Mouse (Mus musculus) frontal cortex, postnatal 10 days (tissue): ENCODE results near the gene Ints3.

Experiments used
- DNase-seq, 2 experiments: peaks; one replicate each; pipeline ENCODE4 v3.0.0; 2022; ENCODE audit warnings: low spot score in 2 of 2, mixed read lengths in 1 of 2

Gene Ints3

DNA sequence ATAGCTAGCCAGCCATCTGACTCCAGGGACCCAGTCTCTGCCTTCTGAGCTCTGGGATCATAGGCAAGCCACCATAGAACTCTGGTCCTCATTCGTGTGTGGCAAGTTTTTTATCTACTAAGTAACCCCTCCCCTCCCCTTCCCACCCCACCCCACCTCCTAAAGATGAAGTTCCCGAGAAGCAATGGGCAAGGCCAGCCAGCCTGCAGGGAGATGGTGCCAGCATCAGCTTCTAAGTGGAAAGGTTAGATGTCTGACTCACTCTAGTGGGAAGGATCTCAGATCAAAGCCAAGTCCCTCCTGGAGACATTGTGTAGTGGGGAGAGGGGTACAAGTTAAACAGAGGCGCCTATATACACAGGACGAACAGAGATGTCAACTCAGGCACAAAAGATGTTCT is 42.4 kb downstream of the Ints3 start:
- DNase-seq: no peak

DNA sequence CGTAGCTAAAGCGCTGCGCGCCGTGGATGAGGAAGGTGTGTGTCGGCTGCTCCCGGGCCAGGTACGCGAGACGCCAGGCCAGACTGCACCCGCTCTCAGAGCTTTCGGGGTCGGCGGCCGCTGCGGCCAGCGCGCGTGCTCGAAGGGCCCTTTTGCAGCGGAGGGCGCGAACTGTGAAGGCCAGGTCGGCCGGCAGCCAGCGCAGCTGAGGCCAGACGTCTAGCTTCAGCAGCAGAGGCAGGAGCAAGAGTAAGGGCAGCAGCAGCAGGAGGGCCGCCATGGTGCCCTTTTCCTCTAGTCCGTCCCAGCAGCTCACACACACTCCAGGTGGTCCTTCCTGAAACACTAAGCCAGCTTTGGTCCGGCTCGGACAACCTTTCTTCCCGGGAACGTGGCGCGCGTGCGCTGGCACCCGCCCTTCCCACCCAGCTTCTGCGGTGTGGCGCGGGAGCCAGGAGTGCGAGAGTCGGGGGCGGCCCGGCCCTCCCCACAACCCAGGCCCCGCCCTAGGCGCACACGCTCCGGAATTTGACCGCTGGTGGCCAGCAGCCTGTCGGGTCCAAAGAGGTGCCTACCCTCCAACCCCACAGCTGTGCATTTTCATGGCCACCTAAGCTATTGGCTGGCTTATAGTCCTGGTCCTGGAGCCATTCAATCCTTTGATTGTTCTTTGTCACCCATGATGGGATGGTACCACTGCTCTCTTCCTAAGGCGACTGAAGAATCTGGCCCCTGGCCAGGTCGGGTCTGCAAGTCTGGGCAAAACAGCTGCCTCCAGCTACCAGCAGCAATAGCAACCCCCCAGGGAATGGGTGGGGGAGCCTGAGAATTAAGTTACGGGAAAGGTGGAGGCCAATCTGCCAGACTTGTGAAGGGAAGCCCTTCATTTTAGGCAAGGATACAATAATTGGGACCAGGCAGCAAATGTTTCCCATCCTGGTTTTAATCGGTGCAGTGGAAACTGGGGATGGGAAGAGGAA is 43.6 kb downstream of the Ints3 start, which contains the start of gene Slc27a3:
TSS of gene Slc27a3 (minus strand) at position 428 of the 980 bp plus-strand sequence.
- DNase-seq: peak; percentile 37 to 39

GRCm38 (mm10) chr3:90388726-90389510 is 44.5 kb downstream of the Ints3 start:
- peak in 1 of 2 experiments; percentile 45 for DNase-seq

- DNase-seq: no peak
Observed at GRCm38 (mm10) chr3:90388192-90388591, 45.2 kb downstream of the Ints3 start.

DNA sequence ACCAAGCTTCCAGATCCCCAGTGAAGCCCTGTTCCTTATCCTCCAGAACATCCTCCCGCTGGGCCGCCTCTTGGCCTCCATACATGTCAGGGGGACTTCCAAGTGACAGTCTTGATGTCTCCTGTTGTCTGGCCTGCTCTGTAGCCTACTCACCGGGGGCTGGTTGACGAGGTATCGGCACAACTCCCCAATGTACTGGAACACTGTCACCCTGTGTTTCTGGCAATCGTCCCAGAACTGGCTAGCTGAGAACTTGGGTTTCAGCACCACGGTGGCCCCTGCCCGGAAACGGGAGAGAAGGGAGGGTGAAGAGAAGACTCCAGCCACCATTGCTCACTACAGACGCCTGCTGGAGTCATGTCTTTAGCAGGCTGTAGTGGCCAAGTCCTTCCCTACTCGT is 45.9 kb downstream of the Ints3 start:
- DNase-seq: peak; percentile 34 to 42

DNA sequence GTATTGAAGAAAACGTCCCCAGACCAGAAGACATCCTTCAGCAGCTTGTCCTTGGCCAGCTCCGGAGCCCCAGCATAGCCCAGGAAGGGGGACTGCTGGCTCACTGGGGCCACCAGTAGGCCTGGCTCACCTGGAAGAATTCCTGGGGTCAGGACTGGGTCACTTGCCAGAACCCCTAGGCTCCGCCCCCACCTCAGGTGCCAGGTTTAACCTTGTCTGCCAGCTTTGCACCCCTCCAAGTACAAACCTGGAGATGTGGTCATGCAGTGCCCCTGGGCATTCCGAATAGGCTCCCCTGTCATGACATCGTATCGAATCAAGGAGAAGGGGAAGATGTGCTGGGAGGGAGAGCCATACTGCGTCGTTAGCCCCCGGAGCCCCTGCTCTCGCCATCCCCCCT is 46.6 kb downstream of the Ints3 start:
- no peak for DNase-seq

DNA sequence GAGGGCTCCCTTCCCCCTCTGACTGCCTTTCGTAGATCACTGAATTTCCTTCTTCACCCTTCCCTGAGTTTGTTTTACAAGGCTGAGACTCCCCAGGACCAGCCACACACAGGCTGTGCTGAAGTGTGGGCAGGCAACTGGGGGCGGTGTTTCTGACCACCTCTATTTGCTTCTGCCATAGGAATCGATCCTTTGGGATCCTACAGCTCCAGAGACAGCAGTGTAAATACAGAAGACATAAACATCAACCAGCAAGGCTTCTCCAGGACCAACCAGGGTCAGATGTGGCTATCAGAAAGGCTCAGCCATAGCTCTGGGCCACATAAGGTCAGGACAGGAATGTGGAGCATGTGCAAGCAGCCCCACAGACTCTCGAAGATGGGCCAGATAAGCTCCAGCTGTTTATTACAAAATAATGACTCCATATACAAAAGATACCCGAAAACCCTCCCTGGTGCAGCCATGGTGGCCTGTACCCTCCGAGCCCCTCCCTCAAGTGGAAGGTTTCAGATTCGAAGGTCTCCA is 48.5 kb downstream of the Ints3 start:
- no peak for DNase-seq

DNA sequence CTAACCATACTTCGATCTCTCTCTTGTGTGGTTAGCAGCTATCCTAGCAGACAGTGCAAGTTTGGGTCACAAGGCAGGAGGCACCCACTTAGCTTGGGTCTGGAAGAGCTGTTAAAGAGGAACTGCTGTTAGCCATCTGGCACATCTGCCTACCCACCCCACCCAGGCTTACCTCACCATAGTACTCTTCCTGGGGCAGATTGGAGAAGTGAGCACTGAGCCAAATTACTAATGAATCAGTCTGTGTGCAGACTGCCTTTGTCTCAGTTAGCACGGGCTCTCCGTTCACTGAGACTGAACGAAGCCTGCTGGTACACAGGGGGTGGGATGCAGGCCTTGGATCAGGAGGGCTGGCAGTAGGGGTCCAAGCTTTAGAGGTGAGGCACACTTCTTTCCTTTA is 49.7 kb downstream of the Ints3 start:
- DNase-seq: no peak

GRCm38 (mm10) chr3:90381727-90382126 is 51.7 kb downstream of the Ints3 start:
- no peak for DNase-seq

DNA sequence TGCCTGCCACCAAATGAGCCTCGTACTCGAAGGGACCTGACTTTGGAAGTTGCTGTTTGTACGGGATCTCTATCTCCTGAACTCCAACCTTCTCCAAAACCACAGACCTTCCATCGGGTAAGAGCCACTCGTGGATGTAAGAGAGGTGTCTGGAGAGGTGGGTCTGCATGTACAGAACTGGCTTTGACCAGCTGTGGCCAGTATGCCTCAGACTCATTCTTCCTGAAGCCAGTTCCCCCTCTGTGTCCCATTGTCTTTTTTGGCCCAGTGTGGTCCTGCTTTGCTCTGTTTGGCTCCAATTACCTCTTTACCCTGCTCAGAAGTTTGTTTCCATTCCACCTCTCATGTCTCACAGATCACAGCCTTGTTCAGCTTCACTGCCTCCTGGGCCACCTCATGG is 54.9 kb downstream of the Ints3 start:
- no peak for DNase-seq

GRCm38 (mm10) chr3:90376247-90376585 is 57.2 kb downstream of the Ints3 start:
- DNase-seq: no peak

DNA sequence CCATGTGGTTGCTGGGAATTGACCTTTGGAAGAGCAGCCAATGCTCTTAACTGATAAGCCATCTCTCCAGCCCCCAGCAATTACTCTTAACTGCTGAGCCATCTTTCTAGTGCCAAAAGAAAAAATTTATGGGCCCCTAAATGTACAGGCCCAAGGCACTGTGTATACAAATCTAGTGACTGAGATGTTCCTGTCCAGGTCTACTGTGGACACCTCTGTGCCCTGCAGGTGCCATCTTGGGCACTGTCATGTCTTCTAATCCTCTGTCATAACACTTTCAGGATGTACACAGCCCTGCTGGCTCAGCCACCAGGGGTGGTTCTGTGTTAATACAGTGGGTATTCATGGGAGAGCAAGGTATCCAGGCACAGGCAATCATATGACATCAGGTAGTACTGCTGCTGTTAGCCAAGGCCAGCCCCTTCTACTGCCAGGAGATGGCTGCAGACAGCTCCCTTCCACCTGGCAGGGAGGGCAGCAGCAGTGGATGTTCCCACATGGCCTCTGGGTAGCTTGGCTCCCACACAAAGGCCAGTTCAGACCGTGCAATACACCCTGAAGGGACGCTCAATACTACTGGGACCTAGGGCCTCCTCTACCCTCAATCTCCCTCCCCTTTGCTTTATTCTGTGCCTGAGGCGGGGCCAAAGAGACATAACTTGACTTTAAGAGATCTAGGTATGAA is 57.7 kb downstream of the Ints3 start:
- no peak for DNase-seq

DNA sequence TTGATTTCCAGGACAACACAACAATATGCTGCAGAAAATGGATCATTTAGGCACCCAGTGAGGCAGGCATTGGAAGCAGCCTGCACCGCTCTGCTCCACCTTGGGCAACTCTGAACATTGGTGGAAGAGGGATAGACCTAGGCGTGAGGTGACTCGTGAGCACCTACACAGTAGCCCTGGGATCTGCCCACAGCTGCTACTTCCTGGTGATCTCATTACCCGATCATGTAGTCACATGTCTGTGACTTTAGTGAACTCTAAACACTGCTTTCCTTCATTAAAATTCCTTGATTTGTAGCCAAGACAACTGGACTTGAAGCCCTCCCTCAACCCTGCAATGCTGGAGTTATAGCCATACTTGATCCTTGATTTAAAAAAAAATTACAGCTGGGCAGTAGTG is 59.1 kb downstream of the Ints3 start:
- no peak for DNase-seq

DNA sequence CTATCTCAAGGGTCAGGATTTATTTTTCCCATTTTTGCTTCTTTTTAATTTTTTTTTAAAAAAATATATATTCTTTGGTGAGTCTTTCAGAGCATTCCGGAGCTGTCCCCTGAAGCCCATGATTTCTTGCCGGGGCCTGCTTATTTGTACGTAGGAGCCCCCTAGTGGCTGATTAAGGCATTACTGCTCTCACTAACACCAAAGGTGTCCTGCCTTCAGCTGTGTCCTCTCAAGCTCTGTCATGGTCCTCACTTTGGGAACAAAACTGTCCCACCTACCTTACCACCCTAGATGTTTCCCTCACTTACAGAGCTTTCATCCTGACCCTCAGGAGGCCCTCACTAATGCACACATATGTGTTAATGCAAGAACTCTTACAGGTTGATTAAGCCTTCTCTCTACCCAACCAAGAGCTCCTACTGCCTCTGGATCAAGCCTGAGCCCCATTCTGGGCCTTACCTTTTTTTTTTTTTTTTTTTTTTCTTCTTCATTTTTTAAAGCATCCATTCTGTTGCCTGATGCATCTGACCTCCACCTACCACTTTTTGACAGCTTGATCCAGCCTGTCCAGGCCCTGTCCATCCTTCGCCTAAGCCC is 59.9 kb downstream of the Ints3 start:
- peak; percentile 60 to 77 for DNase-seq

GRCm38 (mm10) chr3:90372817-90373216 is 60.6 kb downstream of the Ints3 start:
- no peak for DNase-seq

GRCm38 (mm10) chr3:90371857-90372256 is 61.6 kb downstream of the Ints3 start:
- DNase-seq: no peak

DNA sequence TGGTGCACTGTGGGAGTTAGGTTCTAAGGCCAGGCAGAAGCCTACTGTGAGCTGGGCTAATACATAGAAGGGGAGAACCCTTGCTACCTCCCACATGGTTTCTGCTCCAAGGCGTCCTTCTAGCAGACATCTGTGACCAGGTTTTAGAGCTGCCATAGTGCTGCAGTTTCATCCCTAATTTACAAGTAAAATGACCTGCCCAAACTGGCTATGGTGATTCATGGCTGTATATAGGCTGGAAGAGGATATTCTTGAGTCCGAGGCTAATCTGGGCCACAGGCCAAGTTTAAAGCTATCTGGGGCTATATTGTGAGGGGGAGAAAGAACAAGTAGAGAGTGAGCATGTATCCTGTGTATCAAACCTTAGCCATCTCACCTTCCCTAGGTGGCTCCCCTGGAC is 64.4 kb downstream of the Ints3 start:
- no peak for DNase-seq

GRCm38 (mm10) chr3:90367001-90367632 is 66.3 kb downstream of the Ints3 start:
- DNase-seq: no peak

DNA sequence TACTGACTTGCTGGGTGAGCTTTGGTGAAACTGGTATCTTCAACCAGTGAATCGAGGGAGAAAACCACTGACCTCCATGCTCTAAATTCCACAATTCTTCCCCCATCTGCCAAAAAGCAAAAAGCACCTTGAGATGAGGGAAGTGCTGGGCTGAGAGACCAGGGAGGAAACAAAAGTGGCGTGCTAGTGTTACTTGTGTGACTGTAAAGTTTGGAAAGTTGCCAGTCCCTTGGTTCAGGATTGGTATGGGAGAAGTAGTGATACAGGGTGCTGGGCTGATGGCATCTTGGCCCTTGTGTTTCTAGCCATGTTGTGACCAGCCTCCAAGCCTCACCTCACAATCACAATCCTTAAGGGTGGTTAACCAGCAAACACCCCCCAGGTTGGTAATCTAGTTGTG is 71.1 kb downstream of the Ints3 start:
- DNase-seq: no peak

DNA sequence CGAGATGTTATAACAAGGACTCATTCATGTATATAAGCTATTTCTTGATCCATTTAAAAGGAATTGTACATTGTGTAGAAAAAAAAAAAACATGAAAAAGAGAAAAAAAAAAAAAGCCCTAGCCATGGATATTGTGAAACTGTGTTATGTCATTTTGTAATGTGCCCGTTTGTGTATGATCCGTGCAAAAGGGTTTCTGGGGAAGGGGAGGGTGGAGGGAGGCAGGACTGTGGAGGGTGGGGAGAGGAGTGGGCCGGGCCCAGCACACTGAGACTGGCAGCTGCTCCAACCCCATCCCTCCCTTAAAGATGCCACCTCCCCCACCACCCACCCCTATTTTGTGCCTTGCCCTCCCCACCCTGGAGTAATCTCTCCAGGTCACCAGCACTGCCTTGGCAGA is 71.9 kb downstream of the Ints3 start:
- no peak for DNase-seq

DNA sequence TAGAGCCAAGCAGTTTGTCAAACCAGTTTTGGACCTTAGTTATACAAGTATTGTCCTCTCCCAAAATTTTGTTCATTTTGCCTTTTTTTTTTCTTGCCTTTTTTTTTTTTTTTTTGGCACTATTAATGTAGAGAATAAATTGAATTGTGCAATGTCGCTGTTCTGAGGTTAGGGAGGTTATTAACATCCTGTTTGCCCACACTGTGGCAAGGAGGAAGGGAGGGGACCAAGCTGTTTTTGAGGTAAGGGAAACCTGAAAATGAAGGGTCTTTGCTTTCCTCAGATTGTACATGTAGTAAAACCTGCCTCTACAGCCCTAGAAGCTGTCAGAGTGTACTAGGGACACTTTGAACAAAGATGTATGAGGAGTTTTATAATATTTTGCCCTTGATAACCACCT is 74.2 kb downstream of the Ints3 start:
- DNase-seq: no peak
